Mouse (Mus musculus) kidney, embryonic 14.5 days (tissue): ENCODE results near the gene Gm5114. TPM values are rescaled to one million over a fixed set of nuclear protein-coding genes. Genes with fewer than 3 reads are reported as not detected.
"Not testable (repeated sequence)": the region's sequence is repeated elsewhere in the genome, so short reads cannot be mapped to it uniquely, and the experiment has no call there.

Experiments used
- ATAC-seq: fragments of 200-750 bp; cut with Nextera tagmentation; 2 replicates; pipeline ENCODE4 v1.8.0; 2017; ENCODE audit warnings: moderate number of reproducible peaks, mild to moderate bottlenecking, moderate TSS enrichment, moderate library complexity; ENCODE audit not compliant: low FRiP score, low TSS enrichment
- H3K27ac ChIP-seq: fragments of 300-500 bp; sonication (generic); 2 replicates; pipeline ENCODE4 v1.5.1; 2014; ENCODE audit warnings: low read depth, mild to moderate bottlenecking, low read length, moderate library complexity, mixed read lengths
- H3K27me3 ChIP-seq: fragments of 300-500 bp; sonication (generic); 2 replicates; pipeline ENCODE4 v1.6.1; 2014; ENCODE audit warnings: mild to moderate bottlenecking, low read length; ENCODE audit not compliant: control insufficient read depth, insufficient read depth
- H3K36me3 ChIP-seq: fragments of 300-500 bp; sonication (generic); 2 replicates; pipeline ENCODE4 v1.6.1; 2014; ENCODE audit warnings: low read length, mixed read lengths; ENCODE audit not compliant: control insufficient read depth, insufficient read depth
- H3K4me1 ChIP-seq: fragments of 300-500 bp; sonication (generic); 2 replicates; pipeline ENCODE4 v1.6.1; 2014; ENCODE audit warnings: low read length, mixed read lengths; ENCODE audit not compliant: control insufficient read depth, insufficient read depth
- H3K4me2 ChIP-seq: fragments of 300-500 bp; sonication (generic); replicated peaks from 2 replicates; pipeline ENCODE4 v1.6.1; 2014; ENCODE audit warnings: low read depth, mild to moderate bottlenecking, low read length
- H3K4me3 ChIP-seq: fragments of 300-500 bp; sonication (generic); 2 replicates; pipeline ENCODE4 v1.5.1; 2014; ENCODE audit warnings: mild to moderate bottlenecking, low read length
- H3K9ac ChIP-seq: fragments of 300-500 bp; sonication (generic); 2 replicates; pipeline ENCODE4 v1.6.1; 2014; ENCODE audit warnings: low read depth, mild to moderate bottlenecking, low read length, moderate library complexity
- H3K9me3 ChIP-seq: fragments of 300-500 bp; sonication (generic); 2 replicates; pipeline ENCODE4 v1.6.1; 2016; ENCODE audit warnings: low read length; ENCODE audit not compliant: control insufficient read depth
- WGBS: fragments of 180-500 bp; shearing (Covaris S2); extraction: QIAGEN DNeasy Blood & Tissue Kit; methylation state at CpG from one replicate; pipeline ENCODE4 v1.1.7; 2014; 5-methylcytosine and 5-hydroxymethylcytosine counted together
- microRNA-seq: library from miRNA; unstranded; fragments of <30 nt; microRNA quantifications from one replicate; pipeline ENCODE4, GENCODE M21; 2016
- polyA plus RNA-seq: library from polyadenylated mRNA; unstranded; fragments of >200 nt; fragmentation: Nextera tagmentation; extraction: Ambion mirVana; gene quantifications from 2 replicates; pipeline ENCODE4 v1.2.1, GENCODE M21; 2014

Gene Gm5114
- polyA plus RNA-seq: not detected in 2 replicates

- not testable (repeated sequence) for H3K9me3 ChIP-seq, H3K27ac ChIP-seq, H3K27me3 ChIP-seq, H3K4me3 ChIP-seq, H3K36me3 ChIP-seq, H3K9ac ChIP-seq, ATAC-seq, H3K4me2 ChIP-seq, H3K4me1 ChIP-seq
- WGBS: 60% methylated on average over 1 of the region's 1 CpGs
These were observed at the start of gene Gm5114 for GRCm38 (mm10) chr7:39413060-39413459. Gm5114 (minus strand) TSS chr7:39413160.

GRCm38 (mm10) chr7:39455806-39456205, 42.8 kb upstream of the Gm5114 start:
- no peak overlapping the region for H3K4me3 ChIP-seq
- H3K27ac ChIP-seq: no peak overlapping the region
- no peak overlapping the region for H3K4me2 ChIP-seq
- H3K36me3 ChIP-seq: no peaks in the 10 kb centered on the region
- H3K4me1 ChIP-seq: no peaks in the 10 kb centered on the region
- peak; percentile 90 for ATAC-seq
- H3K9ac ChIP-seq: no peak overlapping the region
- 18% methylated on average over 6 of the region's 6 CpGs for WGBS
- no peaks in the 10 kb centered on the region for H3K9me3 ChIP-seq
- no peaks in the 10 kb centered on the region for H3K27me3 ChIP-seq

- peak; percentile 100 for ATAC-seq
- no peak overlapping the region for H3K27ac ChIP-seq
These were observed 36.5 kb upstream of the Gm5114 start for GRCm38 (mm10) chr7:39449260-39450021.

GRCm38 (mm10) chr7:39448626-39449242, 35.8 kb upstream of the Gm5114 start:
- Histone ChIP-seq H3K9me3 (no peaks in the 10 kb centered on the region), H3K27ac (no peak overlapping the region)
- WGBS: 57% methylated on average over 11 of the region's 11 CpGs

More at GRCm38 (mm10) chr7:39449260-39450021, 36.5 kb upstream of the Gm5114 start:
- no peaks in the 10 kb centered on the region for H3K4me1 ChIP-seq
- WGBS: 2% methylated on average over 36 of the region's 36 CpGs
- H3K27me3 ChIP-seq: no peaks in the 10 kb centered on the region
- peak overlapping the region; percentile 65 for H3K4me3 ChIP-seq
- peak overlapping the region; percentile 67 for H3K9ac ChIP-seq
- H3K4me2 ChIP-seq: peak overlapping the region; percentile 52
- H3K36me3 ChIP-seq: no peaks in the 10 kb centered on the region
- H3K9me3 ChIP-seq: no peaks in the 10 kb centered on the region

GRCm38 (mm10) chr7:39441237-39441636, 28.3 kb upstream of the Gm5114 start:
- WGBS: 19% methylated on average over 2 of the region's 2 CpGs
- no peak overlapping the region for H3K27ac ChIP-seq

More at GRCm38 (mm10) chr7:39448626-39449242, 35.8 kb upstream of the Gm5114 start:
- H3K4me2 ChIP-seq: peak overlapping the region; percentile 52
- no peak for ATAC-seq
- no peaks in the 10 kb centered on the region for H3K27me3 ChIP-seq
- no peak overlapping the region for H3K9ac ChIP-seq
- H3K4me1 ChIP-seq: no peaks in the 10 kb centered on the region
- H3K4me3 ChIP-seq: peak overlapping the region; percentile 65
- H3K36me3 ChIP-seq: no peaks in the 10 kb centered on the region

GRCm38 (mm10) chr7:39440362-39440761, 27.4 kb upstream of the Gm5114 start:
- ATAC-seq: no peak
- 63% methylated on average over 4 of the region's 4 CpGs for WGBS

More at GRCm38 (mm10) chr7:39441237-39441636, 28.3 kb upstream of the Gm5114 start:
- ATAC-seq: peak; percentile 35; the same call in 1 of the 2 replicates
- no peaks in the 10 kb centered on the region for H3K4me1 ChIP-seq
- no peaks in the 10 kb centered on the region for H3K9me3 ChIP-seq
- no peaks in the 10 kb centered on the region for H3K27me3 ChIP-seq
- H3K36me3 ChIP-seq: no peaks in the 10 kb centered on the region
- H3K9ac ChIP-seq: no peak overlapping the region
- H3K4me2 ChIP-seq: no peak overlapping the region
- no peak overlapping the region for H3K4me3 ChIP-seq

More at GRCm38 (mm10) chr7:39440362-39440761, 27.4 kb upstream of the Gm5114 start:
- Histone ChIP-seq H3K27ac (no peak overlapping the region), H3K9me3 (no peaks in the 10 kb centered on the region), H3K4me1 (no peaks in the 10 kb centered on the region), H3K4me2 (no peak overlapping the region), H3K9ac (no peak overlapping the region), H3K36me3 (no peaks in the 10 kb centered on the region), H3K4me3 (no peak overlapping the region), H3K27me3 (no peaks in the 10 kb centered on the region)

Small RNA genes lying within 50 kb of the gene (microRNA-seq; reads per million reads assigned to microRNA genes)
- gene Gm27437: not detected

Other genes starting within 250 kb of the Gm5114 start
- 2.0 and 3.7 TPM in 2 replicates for gene Zfp619, start 104.6 kb upstream of the Gm5114 start, polyA plus RNA-seq